Mouse (Mus musculus) kidney, postnatal 0 days (tissue): ENCODE data around the gene Naa20. TPM values are rescaled to one million over a fixed set of nuclear protein-coding genes. Genes with fewer than 3 reads are reported as not detected.

ENCODE experiments used
- ATAC-seq: fragments of 200-750 bp; cut with Nextera tagmentation; replicated peaks from 2 replicates; pipeline ENCODE4 v1.8.0; 2017; ENCODE audit warnings: low read depth, moderate number of reproducible peaks, moderate TSS enrichment, moderate library complexity; ENCODE audit not compliant: low FRiP score
- DNase-seq: peaks from one replicate; pipeline ENCODE4 v3.0.0-alpha.2; 2016; ENCODE audit warnings: low spot score
- H3K27ac ChIP-seq: fragments of 300-500 bp; sonication (generic); 2 replicates; pipeline ENCODE4 v1.5.1; 2014; ENCODE audit warnings: mild to moderate bottlenecking
- H3K27me3 ChIP-seq: fragments of 300-500 bp; sonication (generic); 2 replicates; pipeline ENCODE4 v1.6.1; 2014; ENCODE audit warnings: low read length, mixed read lengths; ENCODE audit not compliant: insufficient read depth
- H3K36me3 ChIP-seq: fragments of 300-500 bp; sonication (generic); 2 replicates; pipeline ENCODE4 v1.6.1; 2014; ENCODE audit warnings: low read length, mixed read lengths; ENCODE audit not compliant: insufficient read depth
- H3K4me1 ChIP-seq: fragments of 300-500 bp; sonication (generic); replicated peaks from 2 replicates; pipeline ENCODE4 v1.6.1; 2014; ENCODE audit warnings: antibody characterized with exemption, low read length, mixed read lengths; ENCODE audit not compliant: insufficient read depth
- H3K4me2 ChIP-seq: fragments of 300-500 bp; sonication (generic); 2 replicates; pipeline ENCODE4 v1.6.1; 2014; ENCODE audit warnings: mild to moderate bottlenecking, low read length, moderate library complexity, mixed read lengths
- H3K4me3 ChIP-seq: fragments of 300-500 bp; sonication (generic); replicated peaks from 2 replicates; pipeline ENCODE4 v1.5.1; 2014; ENCODE audit warnings: low read depth, low read length
- H3K9ac ChIP-seq: fragments of 300-500 bp; sonication (generic); 2 replicates; pipeline ENCODE4 v1.6.1; 2014; ENCODE audit warnings: low read depth, low read length
- H3K9me3 ChIP-seq: fragments of 300-500 bp; sonication (generic); replicated peaks from 2 replicates; pipeline ENCODE4 v1.6.1; 2016; ENCODE audit warnings: low read length, inconsistent platforms, mixed read lengths
- CTCF ChIP-seq: IDR thresholded peaks from 2 replicates; pipeline ENCODE4 v1.5.1; 2016; ENCODE audit warnings: antibody characterized with exemption, low read depth, mild to moderate bottlenecking, moderate library complexity
- WGBS: fragments of 180-500 bp; shearing (Covaris S2); extraction: QIAGEN DNeasy Blood & Tissue Kit; methylation state at CpG from one replicate; pipeline ENCODE4 v1.1.7; 2014; 5-methylcytosine and 5-hydroxymethylcytosine counted together
- polyA plus RNA-seq: library from polyadenylated mRNA; unstranded; fragments of >200 nt; fragmentation: Nextera tagmentation; extraction: Ambion mirVana; gene quantifications from 2 replicates; pipeline ENCODE4 v1.2.1, GENCODE M21; 2015

The Naa20 gene
- polyA plus RNA-seq, 1 experiment from 2014 or later: 212 TPM

- DNase-seq (no peak), ATAC-seq (no peak)
- Histone ChIP-seq H3K9ac (no peak overlapping the region), H3K36me3 (peaks cover 15% of the 10 kb centered on the region), H3K27ac (peak overlapping the region; percentile 5; the same call in 1 of the 2 replicates), H3K27me3 (no peaks in the 10 kb centered on the region), H3K4me2 (no peak overlapping the region), H3K9me3 (no peaks in the 10 kb centered on the region), H3K4me3 (no peak overlapping the region), H3K4me1 (no peaks in the 10 kb centered on the region)
- no peak for TF ChIP-seq CTCF
- WGBS: 71% methylated on average over 1 of the region's 1 CpGs
Measured at GRCm38 (mm10) chr2:145872099-145872498, 29.8 kb upstream of the Naa20 start.

GRCm38 (mm10) chr2:145873953-145874352 lies 27.9 kb upstream of the Naa20 start:
- WGBS: 83% methylated on average over 1 of the region's 1 CpGs

GRCm38 (mm10) chr2:145874879-145875482 lies 26.9 kb upstream of the Naa20 start:
- ATAC-seq: no peak
- Histone ChIP-seq H3K36me3 (peaks cover 34% of the 10 kb centered on the region), H3K9ac (no peak overlapping the region), H3K27me3 (no peaks in the 10 kb centered on the region), H3K27ac (no peak overlapping the region), H3K4me2 (no peak overlapping the region), H3K4me1 (no peaks in the 10 kb centered on the region), H3K9me3 (no peaks in the 10 kb centered on the region), H3K4me3 (no peak overlapping the region)
- 57% methylated on average over 3 of the region's 3 CpGs for WGBS
- TF ChIP-seq CTCF: no peak
- DNase-seq: no peak

More at GRCm38 (mm10) chr2:145873953-145874352, 27.9 kb upstream of the Naa20 start:
- TF ChIP-seq CTCF: no peak
- DNase-seq (no peak), ATAC-seq (no peak)
- no peaks in the 10 kb centered on the region for H3K27me3 ChIP-seq
- no peak overlapping the region for H3K27ac ChIP-seq
- H3K4me3 ChIP-seq: no peak overlapping the region
- no peak overlapping the region for H3K9ac ChIP-seq
- peaks cover 29% of the 10 kb centered on the region for H3K36me3 ChIP-seq
- no peak overlapping the region for H3K4me2 ChIP-seq
- H3K4me1 ChIP-seq: no peaks in the 10 kb centered on the region
- no peaks in the 10 kb centered on the region for H3K9me3 ChIP-seq

- no peaks in the 10 kb centered on the region for H3K27me3 ChIP-seq
- WGBS: 93% methylated on average over 3 of the region's 3 CpGs
- H3K9me3 ChIP-seq: no peaks in the 10 kb centered on the region
- TF ChIP-seq CTCF: no peak
- no peak overlapping the region for H3K4me3 ChIP-seq
- ATAC-seq (no peak), DNase-seq (no peak)
- no peaks in the 10 kb centered on the region for H3K4me1 ChIP-seq
- H3K9ac ChIP-seq: no peak overlapping the region
- H3K27ac ChIP-seq: no peak overlapping the region
- H3K4me2 ChIP-seq: no peak overlapping the region
- peaks cover 42% of the 10 kb centered on the region for H3K36me3 ChIP-seq
Measured at GRCm38 (mm10) chr2:145877191-145877590, 24.7 kb upstream of the Naa20 start.

GRCm38 (mm10) chr2:145880887-145881747 lies 20.8 kb upstream of the Naa20 start:
- 0 out of 2 replicates have a peak overlapping the region, but pooled peaks have one; percentile 31 for H3K27ac ChIP-seq
- WGBS: 62% methylated on average over 11 of the region's 11 CpGs
- H3K4me1 ChIP-seq: peaks cover 10% of the 10 kb centered on the region; the same call in 1 of the 2 replicates
- H3K4me2 ChIP-seq: no peak overlapping the region
- peaks cover 61% of the 10 kb centered on the region for H3K36me3 ChIP-seq
- H3K4me3 ChIP-seq: no peak overlapping the region
- no peak for ATAC-seq
- no peak for TF ChIP-seq CTCF
- H3K9ac ChIP-seq: no peak overlapping the region
- DNase-seq: no peak
- H3K27me3 ChIP-seq: no peaks in the 10 kb centered on the region
- H3K9me3 ChIP-seq: no peaks in the 10 kb centered on the region

- TF ChIP-seq CTCF: no peak
- 93% methylated on average over 5 of the region's 5 CpGs for WGBS
- Histone ChIP-seq H3K4me2 (no peak overlapping the region), H3K27ac (no peak overlapping the region), H3K27me3 (no peaks in the 10 kb centered on the region), H3K4me3 (no peak overlapping the region), H3K9me3 (no peaks in the 10 kb centered on the region), H3K36me3 (peaks cover 58% of the 10 kb centered on the region), H3K4me1 (peaks cover 10% of the 10 kb centered on the region; the same call in 1 of the 2 replicates), H3K9ac (no peak overlapping the region)
- DNase-seq (no peak), ATAC-seq (no peak)
Measured at GRCm38 (mm10) chr2:145881932-145882331, 20.0 kb upstream of the Naa20 start.
